Mouse (Mus musculus) erythroblast, embryonic 14.5 days (primary cell): Measurements from ENCODE around the gene Dusp11.
"Not testable (repeated sequence)": the region's sequence is repeated elsewhere in the genome, so short reads cannot be mapped to it uniquely, and the experiment has no call there.

Experiments
- GATA1 ChIP-seq: IDR thresholded peaks from 2 replicates; pipeline ENCODE4 v1.6.1; 2012; ENCODE audit warnings: low read length, inconsistent platforms, mixed read lengths
- TAL1 ChIP-seq: IDR thresholded peaks from 3 replicates; pipeline ENCODE4 v1.6.1; 2012; ENCODE audit warnings: low read length, inconsistent platforms, mixed read lengths

DNA sequence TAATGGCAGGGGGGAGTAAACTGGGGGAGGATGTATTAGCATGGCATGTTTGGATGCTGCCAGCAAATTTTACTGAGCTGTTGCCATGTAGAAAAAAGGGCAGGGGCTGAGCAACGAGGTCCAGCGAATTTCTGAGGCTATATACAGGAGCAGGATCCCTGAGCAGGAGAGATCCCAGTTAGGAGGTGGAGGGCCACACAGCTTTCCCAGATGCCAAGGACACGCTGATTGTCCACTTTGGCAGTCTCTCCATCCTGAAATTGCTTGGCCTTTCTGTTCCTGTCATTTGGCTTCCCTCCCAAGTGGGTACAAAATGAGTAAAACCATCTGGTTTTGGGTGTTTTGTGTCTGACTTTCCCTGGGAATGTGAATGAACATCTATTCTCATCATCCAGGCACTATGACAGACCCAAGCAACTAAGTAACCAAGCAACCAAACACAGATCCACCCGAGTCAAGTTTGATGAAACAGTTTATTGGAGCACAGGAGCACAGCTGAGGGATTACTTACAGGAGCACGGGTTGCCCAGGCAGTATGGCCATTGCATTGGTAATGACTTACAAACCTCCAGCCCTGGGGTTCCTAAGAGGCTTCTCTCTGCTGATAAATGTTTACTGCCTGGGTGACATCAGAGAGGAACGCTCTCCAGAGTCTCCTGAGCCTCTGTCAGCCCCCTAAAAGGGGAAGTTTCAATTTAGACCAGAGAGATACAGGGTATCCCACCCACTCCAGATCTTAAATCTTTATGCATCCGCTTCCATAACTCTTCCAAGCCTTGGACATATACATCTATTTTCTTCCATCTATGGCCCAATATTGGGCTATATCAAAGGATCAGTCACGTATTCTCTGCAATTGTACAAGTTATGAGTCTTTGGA is 62.6 kb downstream of the Dusp11 start:
- TF ChIP-seq GATA1, TAL1: not testable (repeated sequence)
